Mouse (Mus musculus) effector memory CD4-positive, alpha-beta T cell, adult 7 months (primary cell): ENCODE results near the gene Adamts5. TPM values are rescaled to one million over a fixed set of nuclear protein-coding genes. Genes with fewer than 3 reads are reported as not detected.

Experiments
- polyA plus RNA-seq: library from polyadenylated mRNA; unstranded; fragments of 100-300 nt; shearing (Covaris generic); gene quantifications from one replicate; pipeline ENCODE4 v1.2.1, GENCODE M21; 2017

The Adamts5 gene
- 0.07 TPM for polyA plus RNA-seq

DNA sequence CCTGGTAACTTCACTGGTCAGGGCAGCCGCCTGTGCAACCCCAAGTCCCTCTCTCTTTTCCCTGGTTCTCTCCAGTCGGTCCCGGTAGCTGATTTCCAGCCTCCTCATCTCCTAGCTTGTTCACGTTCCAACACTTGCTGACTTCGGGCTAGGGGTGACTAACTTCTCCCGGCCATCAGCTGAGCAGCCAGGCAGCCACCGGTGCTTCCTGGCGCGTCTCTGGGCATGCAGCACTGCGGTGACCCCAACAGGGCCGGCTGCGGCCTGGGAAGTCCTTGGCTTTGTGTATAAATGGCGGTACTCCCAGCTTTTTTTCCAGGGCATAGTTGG, at the start of gene Adamts5:
Gene Adamts5 (minus strand): TSS at position 248 of the 330 bp plus-strand sequence.

Other genes starting within 250 kb of the Adamts5 start
- gene Adamts1, start 98.7 kb downstream of the Adamts5 start, polyA plus RNA-seq, result 0.26 TPM